Comparison of ENCODE assay signal across 10 mouse cellular contexts in the genomic region with DNA sequence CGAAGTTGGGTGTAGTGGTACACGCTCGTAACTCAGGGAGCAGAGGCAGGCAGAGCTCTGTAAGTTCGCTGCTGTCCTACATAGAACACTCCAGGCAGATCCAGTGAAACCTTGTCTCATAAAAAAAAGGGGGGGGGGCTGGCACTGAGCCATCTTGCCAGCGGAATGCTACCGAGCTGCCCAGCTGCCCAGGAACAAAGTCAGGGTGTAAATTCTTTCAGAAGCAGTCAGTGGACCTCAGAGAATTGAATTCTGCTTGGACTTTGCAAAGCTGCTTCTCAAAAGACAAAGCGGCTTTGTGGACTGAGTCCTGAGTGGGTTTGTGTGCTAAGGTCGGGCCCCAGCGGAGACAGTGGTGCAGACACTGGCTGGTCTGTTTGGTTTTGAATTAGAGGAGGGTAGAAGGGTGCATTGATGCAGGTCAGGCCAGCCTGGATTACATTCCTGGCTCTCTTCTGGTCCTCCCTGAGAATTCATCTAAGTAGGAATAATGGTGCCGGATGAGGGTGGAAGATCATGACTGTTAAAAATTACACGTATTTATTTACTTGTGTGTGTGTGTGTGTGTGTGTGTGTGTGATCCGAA. TPM values are rescaled to one million over a fixed set of nuclear protein-coding genes. Genes with fewer than 3 reads are reported as not detected.
A peak's percentile ranks its signal among the peaks of the same experiment; 100 is the strongest.
DNase-seq lines count a peak whose midpoint lies in the region; ATAC-seq and TF ChIP-seq lines count a peak whose summit lies in the region.
"Had no signal": no experiment of that assay in that cellular context is flagged by ENCODE, and none has a peak within 500 bp of the region (broad histone marks: within the 10 kb centered on the region; RNA-seq: fewer than 3 reads in every experiment).

No protein-coding gene starts in this region.

- no peak for TF ChIP-seq POLR2A in bone marrow, adult 2 months (IDR thresholded peaks at IDR 0.05; ENCODE audit: borderline replicate concordance, control insufficient read depth, low read depth, low read length)
- TF ChIP-seq POLR2A in myocyte (IDR thresholded peaks at IDR 0.05; ENCODE audit: insufficient read length, low read depth) = no peak

- H3ac ChIP-seq in myocyte (ENCODE audit: control insufficient read depth, insufficient read length) = no peak overlapping the region

- H3K79me2 ChIP-seq in myocyte (ENCODE audit: control insufficient read depth, insufficient read depth) = no peaks in the 10 kb centered on the region

- H3K9ac ChIP-seq in lung, embryonic 16.5 days (ENCODE audit: low read length) = no peak overlapping the region

- no peak for TF ChIP-seq CTCF in bone marrow, adult 2 months (IDR thresholded peaks at IDR 0.05; ENCODE audit: control insufficient read depth, insufficient read depth, low read length)

- DNase-seq in lung, postnatal 14 days = no peak
- DNase-seq in kidney, adult 9 months = peak; percentile 35
- no peak for DNase-seq in layer of hippocampus, adult 11-12 months (ENCODE audit: low spot score)
- DNase-seq: cerebellum, postnatal 25 days had no signal

- peaks cover 15% of the 10 kb centered on the region for H3K4me1 ChIP-seq in lung, embryonic 16.5 days (replicated peaks; ENCODE audit: control insufficient read depth, insufficient read depth, low read length)
- peaks cover 2% of the 10 kb centered on the region; the same call in 1 of the 2 replicates for H3K4me1 ChIP-seq in bone marrow, adult 2 months (ENCODE audit: control insufficient read depth, insufficient read depth, low read length)

- no peak overlapping the region for H3K4me3 ChIP-seq in lung, embryonic 16.5 days (ENCODE audit: low read length)
- no peak overlapping the region for H3K4me3 ChIP-seq in bone marrow, adult 2 months (replicated peaks; ENCODE audit: control insufficient read depth, low read depth, low read length)
- H3K4me3 ChIP-seq in myocyte = no peak overlapping the region

- WGBS in lung, embryonic 16.5 days = 66% methylated on average over 12 of the region's 12 CpGs
- WGBS in bone marrow, adult 2 months = 73% methylated on average over 12 of the region's 12 CpGs

- no peak for ATAC-seq in lung, embryonic 16.5 days (ENCODE audit: low read depth)
- ATAC-seq in granulocyte monocyte progenitor cell, adult 5-6 weeks (replicated peaks; ENCODE audit: poor library complexity, severe bottlenecking) = no peak

- H3K36me3 ChIP-seq in lung, embryonic 16.5 days (ENCODE audit: control insufficient read depth, insufficient read depth, low read length) = no peaks in the 10 kb centered on the region
- H3K36me3 ChIP-seq in myocyte (ENCODE audit: control insufficient read depth, insufficient read depth) = no peaks in the 10 kb centered on the region

- H3K27ac ChIP-seq in lung, embryonic 16.5 days (ENCODE audit: low read length) = peak overlapping the region; percentile 90
- H3K27ac ChIP-seq in bone marrow, adult 2 months (ENCODE audit: control insufficient read depth, insufficient read depth, low read depth, low read length, poor library complexity) = 0 out of 2 replicates have a peak overlapping the region, but pooled peaks have one; percentile 92

- H3K27me3 ChIP-seq in lung, embryonic 16.5 days (ENCODE audit: control insufficient read depth, insufficient read depth, low read depth, low read length) = no peaks in the 10 kb centered on the region
- no peaks in the 10 kb centered on the region for H3K27me3 ChIP-seq in myocyte (ENCODE audit: control insufficient read depth, insufficient read depth, insufficient read length)

- H3K4me2 ChIP-seq in lung, embryonic 16.5 days (ENCODE audit: low read depth, low read length) = no peak overlapping the region
- H3K4me2 ChIP-seq in myocyte (ENCODE audit: low read depth) = peak overlapping the region; percentile 70

- 0 out of 2 replicates have a peak, but pooled peaks cover 2% of the 10 kb centered on the region for H3K9me3 ChIP-seq in lung, embryonic 16.5 days (ENCODE audit: control insufficient read depth, low read length)

TF ChIP-seq in myocyte, 11 proteins besides CTCF, POLR2A, EP300 and RAD21:
- TF ChIP-seq REST (IDR thresholded peaks at IDR 0.05; ENCODE audit: insufficient read depth, insufficient read length) (no peak), POLR2AphosphoS2 (IDR thresholded peaks at IDR 0.05; ENCODE audit: insufficient read length, low read depth) (no peak)

RNA-seq across cellular contexts. Expression of gene Capg, which starts 0.8 kb away (rescaled TPM):
- polyA plus RNA-seq in lung, embryonic 16.5 days (2015; fragmentation: Nextera tagmentation; extraction: Ambion mirVana) = 75.8 and 82.9 TPM in 2 replicates
- 16.4 and 60.4 TPM in 2 replicates for polyA plus RNA-seq in bone marrow, adult 2 months (2011; ENCODE audit: insufficient read depth, insufficient read length, low replicate concordance, missing spikeins)
- 394 TPM for polyA plus RNA-seq in myocyte (2012; fragmentation: generic; extraction: Trizol)
- total RNA-seq in granulocyte monocyte progenitor cell, adult 5-6 weeks (2014; fragmentation: Nextera tagmentation) = 32.4 and 69.3 TPM in 2 replicates
- 52.4 and 56.6 TPM in 2 replicates for total RNA-seq in granulocyte monocyte progenitor cell, adult 5-6 weeks (2017)

RNA-seq across cellular contexts. Expression of gene Sh2d6, which starts 21.9 kb away (rescaled TPM):
- not detected in 2 replicates for polyA plus RNA-seq in lung, embryonic 16.5 days (2015; fragmentation: Nextera tagmentation; extraction: Ambion mirVana)
- not detected in 2 replicates for polyA plus RNA-seq in bone marrow, adult 2 months (2011; ENCODE audit: insufficient read depth, insufficient read length, low replicate concordance, missing spikeins)
- polyA plus RNA-seq in myocyte (2012; fragmentation: generic; extraction: Trizol) = 1.1 TPM
- not detected in 2 replicates for total RNA-seq in granulocyte monocyte progenitor cell, adult 5-6 weeks (2014; fragmentation: Nextera tagmentation)
- 0.26 and 0.62 TPM in 2 replicates for total RNA-seq in granulocyte monocyte progenitor cell, adult 5-6 weeks (2017)
- total RNA-seq: hematopoietic stem cell, adult 5-6 weeks had no signal
- polyA plus RNA-seq: neural tube, embryonic 11.5 days had no signal

RNA-seq across cellular contexts. Expression of gene Elmod3, which starts 54.9 kb away (rescaled TPM):
- polyA plus RNA-seq in lung, embryonic 16.5 days (2015; fragmentation: Nextera tagmentation; extraction: Ambion mirVana) = 17.5 and 20.0 TPM in 2 replicates
- 2.7 and 5.2 TPM in 2 replicates for polyA plus RNA-seq in bone marrow, adult 2 months (2011; ENCODE audit: insufficient read depth, insufficient read length, low replicate concordance, missing spikeins)
- polyA plus RNA-seq in myocyte (2012; fragmentation: generic; extraction: Trizol) = 6.4 TPM
- 12.6 and 14.0 TPM in 2 replicates for total RNA-seq in granulocyte monocyte progenitor cell, adult 5-6 weeks (2014; fragmentation: Nextera tagmentation)
- 7.4 and 16.3 TPM in 2 replicates for total RNA-seq in granulocyte monocyte progenitor cell, adult 5-6 weeks (2017)

RNA-seq across cellular contexts. Expression of gene Retsat, which starts 54.9 kb away (rescaled TPM):
- 18.6 and 20.1 TPM in 2 replicates for polyA plus RNA-seq in lung, embryonic 16.5 days (2015; fragmentation: Nextera tagmentation; extraction: Ambion mirVana)
- 1.3 and 4.0 TPM in 2 replicates for polyA plus RNA-seq in bone marrow, adult 2 months (2011; ENCODE audit: insufficient read depth, insufficient read length, low replicate concordance, missing spikeins)
- 14.9 TPM for polyA plus RNA-seq in myocyte (2012; fragmentation: generic; extraction: Trizol)
- 17.7 and 20.8 TPM in 2 replicates for total RNA-seq in granulocyte monocyte progenitor cell, adult 5-6 weeks (2014; fragmentation: Nextera tagmentation)
- total RNA-seq in granulocyte monocyte progenitor cell, adult 5-6 weeks (2017) = 28.0 and 32.0 TPM in 2 replicates
